Mouse (Mus musculus) hindbrain, embryonic 16.5 days (tissue): ENCODE results near the gene Cyp2j6. TPM values are rescaled to one million over a fixed set of nuclear protein-coding genes. Genes with fewer than 3 reads are reported as not detected.

ENCODE experiments used
- ATAC-seq: fragments of 200-750 bp; cut with Nextera tagmentation; 2 replicates; pipeline ENCODE4 v1.8.0; 2017; ENCODE audit warnings: moderate TSS enrichment, moderate library complexity
- H3K27ac ChIP-seq: fragments of 300-500 bp; sonication (generic); 2 replicates; pipeline ENCODE4 v1.5.1; 2014; ENCODE audit warnings: low read depth, mild to moderate bottlenecking, control low read depth, low read length, moderate library complexity
- H3K27me3 ChIP-seq: fragments of 300-500 bp; sonication (generic); replicated peaks from 2 replicates; pipeline ENCODE4 v1.6.1; 2014; ENCODE audit warnings: low read length; ENCODE audit not compliant: control insufficient read depth, insufficient read depth
- H3K36me3 ChIP-seq: fragments of 300-500 bp; sonication (generic); 2 replicates; pipeline ENCODE4 v1.6.1; 2014; ENCODE audit warnings: mild to moderate bottlenecking, low read length, moderate library complexity, mixed read lengths; ENCODE audit not compliant: control insufficient read depth, insufficient read depth
- H3K4me1 ChIP-seq: fragments of 300-500 bp; sonication (generic); 2 replicates; pipeline ENCODE4 v1.6.1; 2014; ENCODE audit warnings: low read depth, low read length; ENCODE audit not compliant: control insufficient read depth, insufficient read depth
- H3K4me2 ChIP-seq: fragments of 300-500 bp; sonication (generic); 2 replicates; pipeline ENCODE4 v1.6.1; 2014; ENCODE audit warnings: mild to moderate bottlenecking, low read length, control low read depth, moderate library complexity
- H3K4me3 ChIP-seq: fragments of 300-500 bp; sonication (generic); 2 replicates; pipeline ENCODE4 v1.5.1; 2014; ENCODE audit warnings: mild to moderate bottlenecking, low read length, control low read depth, moderate library complexity
- H3K9ac ChIP-seq: fragments of 300-500 bp; sonication (generic); 2 replicates; pipeline ENCODE4 v1.6.1; 2014; ENCODE audit warnings: low read depth, mild to moderate bottlenecking, control low read depth, low read length, moderate library complexity
- H3K9me3 ChIP-seq: fragments of 300-500 bp; sonication (generic); 2 replicates; pipeline ENCODE4 v1.6.1; 2014; ENCODE audit warnings: mild to moderate bottlenecking, low read length, moderate library complexity; ENCODE audit not compliant: control insufficient read depth
- WGBS: fragments of 180-500 bp; shearing (Covaris S2); extraction: QIAGEN DNeasy Blood & Tissue Kit; methylation state at CpG from one replicate; pipeline ENCODE4 v1.1.7; 2014; 5-methylcytosine and 5-hydroxymethylcytosine counted together
- polyA plus RNA-seq: library from polyadenylated mRNA; unstranded; fragments of >200 nt; fragmentation: Nextera tagmentation; extraction: Ambion mirVana; gene quantifications from 2 replicates; pipeline ENCODE4 v1.2.1, GENCODE M21; 2015

Cyp2j6 gene
- polyA plus RNA-seq, 1 experiment from 2014 or later, result 8.8 TPM

DNA sequence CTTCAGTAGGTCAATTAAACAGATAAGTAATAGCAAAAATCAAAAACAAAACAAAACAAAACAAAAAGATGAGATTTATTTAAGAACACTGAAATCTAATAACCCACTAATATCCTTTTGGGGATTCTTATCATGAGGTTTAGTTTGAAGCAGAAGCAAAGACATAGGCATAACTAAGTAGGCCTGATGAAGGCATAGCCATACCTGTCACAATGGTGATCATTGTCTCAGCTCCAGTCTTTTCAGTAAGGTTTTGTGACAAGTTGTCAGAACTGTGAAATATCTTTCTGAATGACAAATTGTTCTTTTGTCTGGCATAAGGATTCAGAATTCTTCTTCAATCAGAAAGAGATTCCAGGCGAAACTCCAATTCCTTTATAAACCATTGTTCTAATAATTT, 6.3 kb upstream of the Cyp2j6 start:
- 72% methylated on average over 1 of the region's 1 CpGs for WGBS
- Histone ChIP-seq H3K36me3 (no peaks in the 10 kb centered on the region), H3K4me1 (no peaks in the 10 kb centered on the region), H3K9ac (no peak overlapping the region), H3K4me3 (no peak overlapping the region), H3K4me2 (no peak overlapping the region), H3K27me3 (no peaks in the 10 kb centered on the region), H3K9me3 (no peaks in the 10 kb centered on the region), H3K27ac (no peak overlapping the region)
- no peak for ATAC-seq

GRCm38 (mm10) chr4:96551619-96552018, 1.8 kb downstream of the Cyp2j6 start:
- ATAC-seq, result no peak
- Histone ChIP-seq H3K9me3 (no peaks in the 10 kb centered on the region), H3K27ac (no peak overlapping the region), H3K9ac (no peak overlapping the region), H3K4me2 (no peak overlapping the region), H3K4me1 (no peaks in the 10 kb centered on the region), H3K4me3 (no peak overlapping the region), H3K27me3 (no peaks in the 10 kb centered on the region), H3K36me3 (no peaks in the 10 kb centered on the region)
- 91% methylated on average over 3 of the region's 3 CpGs for WGBS

GRCm38 (mm10) chr4:96545976-96546375, 7.5 kb downstream of the Cyp2j6 start:
- Histone ChIP-seq H3K4me3 (no peak overlapping the region), H3K36me3 (no peaks in the 10 kb centered on the region), H3K27me3 (no peaks in the 10 kb centered on the region), H3K27ac (no peak overlapping the region), H3K9ac (no peak overlapping the region), H3K9me3 (no peaks in the 10 kb centered on the region), H3K4me2 (no peak overlapping the region), H3K4me1 (no peaks in the 10 kb centered on the region)
- ATAC-seq, result peak; percentile 56; the same call in 1 of the 2 replicates
- 53% methylated on average over 1 of the region's 1 CpGs for WGBS

DNA sequence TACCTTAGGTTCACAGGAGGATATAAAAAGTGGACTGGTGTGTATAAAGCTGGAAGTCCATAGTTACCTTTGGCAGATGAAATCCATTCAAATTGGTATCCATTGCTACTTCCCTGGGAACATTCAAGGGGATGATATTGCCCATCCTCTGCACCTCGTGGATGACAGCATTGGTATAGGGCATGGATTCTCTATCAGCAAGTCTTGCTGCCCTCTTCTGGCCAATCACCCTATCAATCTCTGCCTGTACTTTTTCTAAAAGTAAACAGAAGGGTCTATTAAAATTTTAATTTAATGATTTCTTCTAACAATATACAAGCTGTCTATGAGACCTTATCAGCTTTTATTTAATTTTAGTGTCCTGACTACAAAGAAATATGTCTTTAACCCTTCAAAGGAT, 27.7 kb downstream of the Cyp2j6 start:
- 21% methylated on average over 1 of the region's 1 CpGs for WGBS
- H3K4me1 ChIP-seq, result no peaks in the 10 kb centered on the region
- no peak for ATAC-seq
- peaks cover 2% of the 10 kb centered on the region; the same call in 1 of the 2 replicates for H3K36me3 ChIP-seq
- no peak overlapping the region for H3K4me3 ChIP-seq
- no peak overlapping the region for H3K9ac ChIP-seq
- no peaks in the 10 kb centered on the region for H3K9me3 ChIP-seq
- no peaks in the 10 kb centered on the region for H3K27me3 ChIP-seq
- no peak overlapping the region for H3K4me2 ChIP-seq
- no peak overlapping the region for H3K27ac ChIP-seq

DNA sequence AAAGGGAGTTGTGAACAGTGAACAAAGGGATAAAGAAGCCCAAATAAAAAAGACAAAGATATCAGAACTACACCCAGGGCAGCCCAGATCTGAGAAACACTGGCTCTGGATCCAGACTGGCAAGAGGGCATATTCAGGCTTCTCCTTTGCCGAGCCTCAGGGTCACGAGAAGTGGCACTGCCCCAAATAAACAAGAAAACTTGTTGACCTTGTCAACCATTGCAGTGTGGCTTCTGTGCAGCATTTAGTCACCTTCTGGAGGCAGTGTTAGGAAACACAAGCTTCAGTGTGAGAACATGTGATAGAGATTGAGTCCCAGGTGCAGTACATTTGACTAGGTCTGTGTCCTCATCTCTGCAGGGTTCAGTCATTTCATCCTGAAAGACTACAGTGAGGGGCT, 31.2 kb downstream of the Cyp2j6 start:
- Histone ChIP-seq H3K27ac (no peak overlapping the region), H3K4me3 (no peak overlapping the region), H3K9me3 (no peaks in the 10 kb centered on the region), H3K27me3 (no peaks in the 10 kb centered on the region), H3K36me3 (peaks cover 4% of the 10 kb centered on the region; the same call in 1 of the 2 replicates), H3K9ac (no peak overlapping the region), H3K4me1 (no peaks in the 10 kb centered on the region), H3K4me2 (no peak overlapping the region)
- WGBS, result 88% methylated on average over 2 of the region's 2 CpGs
- ATAC-seq, result no peak

- H3K4me1 ChIP-seq, result no peaks in the 10 kb centered on the region
- H3K9me3 ChIP-seq, result no peaks in the 10 kb centered on the region
- no peak overlapping the region for H3K4me3 ChIP-seq
- no peak overlapping the region for H3K27ac ChIP-seq
- 86% methylated on average over 3 of the region's 3 CpGs for WGBS
- H3K27me3 ChIP-seq, result no peaks in the 10 kb centered on the region
- H3K36me3 ChIP-seq, result no peaks in the 10 kb centered on the region
- H3K4me2 ChIP-seq, result no peak overlapping the region
- H3K9ac ChIP-seq, result no peak overlapping the region
- no peak for ATAC-seq
These were observed 43.4 kb downstream of the Cyp2j6 start for GRCm38 (mm10) chr4:96510083-96510482.

DNA sequence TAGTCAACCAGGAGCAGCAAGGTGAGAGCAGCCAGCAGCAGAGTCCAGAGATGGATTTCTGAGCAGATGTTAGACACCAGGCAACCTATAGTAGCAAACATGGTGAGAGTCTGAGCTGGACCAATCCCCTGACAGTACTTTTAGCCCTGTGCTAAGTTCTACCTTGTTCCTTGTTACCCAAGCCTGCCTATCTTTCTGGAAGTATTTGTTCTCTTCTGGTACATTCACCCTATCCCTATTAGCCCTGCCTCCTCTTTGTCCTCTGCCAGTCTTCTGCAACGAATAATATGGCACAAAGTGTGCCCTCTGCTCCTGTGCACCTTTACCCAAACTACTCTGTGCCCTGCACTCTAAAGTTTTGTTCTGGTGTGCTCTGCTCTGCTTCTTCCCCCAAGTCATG, 46.2 kb downstream of the Cyp2j6 start, which contains the start of gene Cyp2j8:
Gene Cyp2j8 (minus strand): TSS at position 101 of the 400 bp plus-strand sequence.
- 64% methylated on average over 1 of the region's 1 CpGs for WGBS
- no peaks in the 10 kb centered on the region for H3K27me3 ChIP-seq
- no peak for ATAC-seq
- H3K36me3 ChIP-seq, result no peaks in the 10 kb centered on the region
- no peak within 1 kb of the TSS for H3K27ac ChIP-seq
- no peaks in the 10 kb centered on the region for H3K4me1 ChIP-seq
- no peak within 1 kb of the TSS for H3K9ac ChIP-seq
- H3K4me2 ChIP-seq, result no peak within 1 kb of the TSS
- H3K9me3 ChIP-seq, result no peaks in the 10 kb centered on the region
- H3K4me3 ChIP-seq, result no peak within 1 kb of the TSS

Other genes with a start within 250 kb of the Cyp2j6 start
- gene Cyp2j11, start 205.0 kb downstream of the Cyp2j6 start, polyA plus RNA-seq, result not detected in 2 replicates
- gene Cyp2j8, start 46.3 kb downstream of the Cyp2j6 start, polyA plus RNA-seq, result 0.10 TPM in 1 of 2 replicates, not detected in the other
- gene Cyp2j9, start 37.9 kb upstream of the Cyp2j6 start, polyA plus RNA-seq, result 10.5 and 14.1 TPM in 2 replicates
- not detected in 2 replicates for gene Cyp2j5, start 110.5 kb upstream of the Cyp2j6 start, polyA plus RNA-seq
- not detected in 2 replicates for gene Gm12695, start 231.5 kb upstream of the Cyp2j6 start, polyA plus RNA-seq